Mouse (Mus musculus) testis, adult 2 months (tissue): Measurements from ENCODE around the gene Hist1h2bk.

ENCODE experiments used
- CTCF ChIP-seq: fragments of 200-500 bp; IDR thresholded peaks from 2 replicates; pipeline ENCODE4 v1.5.1; 2012; ENCODE audit warnings: low read depth, mild to moderate bottlenecking, inconsistent platforms, low read length, moderate library complexity; ENCODE audit not compliant: control insufficient read depth, insufficient read depth, insufficient replicate concordance
- POLR2A ChIP-seq: fragments of 200-500 bp; IDR thresholded peaks from 2 replicates; pipeline ENCODE4 v1.6.1; 2012; ENCODE audit warnings: low read depth, mild to moderate bottlenecking, inconsistent platforms, low read length, moderate library complexity; ENCODE audit not compliant: control insufficient read depth

GRCm38 (mm10) chr13:22008707-22009106 lies 27.0 kb upstream of the Hist1h2bk start:
- no peak for TF ChIP-seq POLR2A
- TF ChIP-seq CTCF = no peak
